Mouse (Mus musculus) stomach, postnatal 0 days (tissue): Measurements from ENCODE around the gene Pank3. TPM values are rescaled to one million over a fixed set of nuclear protein-coding genes. Genes with fewer than 3 reads are reported as not detected.

ENCODE experiments used
- ATAC-seq: fragments of 200-750 bp; cut with Nextera tagmentation; 2 replicates; pipeline ENCODE4 v1.8.0; 2017; ENCODE audit not compliant: low FRiP score, low TSS enrichment
- DNase-seq: peaks from one replicate; pipeline ENCODE4 v3.0.0-alpha.2; 2016; ENCODE audit warnings: low spot score
- H3K27ac ChIP-seq: fragments of 300-500 bp; sonication (generic); replicated peaks from 2 replicates; pipeline ENCODE4 v1.5.1; 2014; ENCODE audit warnings: mild to moderate bottlenecking, control low read depth
- H3K27me3 ChIP-seq: fragments of 300-500 bp; sonication (generic); 2 replicates; pipeline ENCODE4 v1.6.1; 2014; ENCODE audit warnings: low read length; ENCODE audit not compliant: control insufficient read depth, insufficient read depth
- H3K36me3 ChIP-seq: fragments of 300-500 bp; sonication (generic); 2 replicates; pipeline ENCODE4 v1.6.1; 2014; ENCODE audit warnings: low read length, mixed read lengths; ENCODE audit not compliant: control insufficient read depth, insufficient read depth
- H3K4me1 ChIP-seq: fragments of 300-500 bp; sonication (generic); replicated peaks from 2 replicates; pipeline ENCODE4 v1.6.1; 2014; ENCODE audit warnings: antibody characterized with exemption; ENCODE audit not compliant: control insufficient read depth, insufficient read depth
- H3K4me2 ChIP-seq: fragments of 300-500 bp; sonication (generic); replicated peaks from 2 replicates; pipeline ENCODE4 v1.6.1; 2014; ENCODE audit warnings: low read depth, mild to moderate bottlenecking, control low read depth, moderate library complexity
- H3K4me3 ChIP-seq: fragments of 300-500 bp; sonication (generic); 2 replicates; pipeline ENCODE4 v1.5.1; 2014; ENCODE audit warnings: low read depth, low read length, control low read depth
- H3K9ac ChIP-seq: fragments of 300-500 bp; sonication (generic); 2 replicates; pipeline ENCODE4 v1.6.1; 2014; ENCODE audit warnings: mild to moderate bottlenecking, low read length, control low read depth, mixed read lengths
- H3K9me3 ChIP-seq: fragments of 300-500 bp; sonication (generic); 2 replicates; pipeline ENCODE4 v1.6.1; 2016; ENCODE audit warnings: low read length; ENCODE audit not compliant: control insufficient read depth
- CTCF ChIP-seq: IDR thresholded peaks from 2 replicates; pipeline ENCODE4 v1.5.1; 2016; ENCODE audit warnings: antibody characterized with exemption, low read depth, mild to moderate bottlenecking, moderate library complexity
- EP300 ChIP-seq: optimal IDR thresholded peaks from 2 replicates; pipeline ENCODE3; 2016; ENCODE audit warnings: antibody characterized with exemption
- WGBS: fragments of 180-500 bp; shearing (Covaris S2); extraction: QIAGEN DNeasy Blood & Tissue Kit; methylation state at CpG from one replicate; pipeline ENCODE4 v1.1.7; 2014; 5-methylcytosine and 5-hydroxymethylcytosine counted together
- polyA plus RNA-seq: library from polyadenylated mRNA; unstranded; fragments of >200 nt; fragmentation: Nextera tagmentation; extraction: Ambion mirVana; gene quantifications from 2 replicates; pipeline ENCODE4 v1.2.1, GENCODE M21; 2015

The Pank3 gene
- polyA plus RNA-seq, 1 experiment from 2014 or later = 10.4 TPM

GRCm38 (mm10) chr11:35769746-35770437, 608 bp downstream of the Pank3 start:
- peak; percentile 86 for DNase-seq
- WGBS = 0% methylated on average over 39 of the region's 41 CpGs
- TF ChIP-seq CTCF (no peak), EP300 (no peak)
- Histone ChIP-seq H3K36me3 (no peaks in the 10 kb centered on the region), H3K4me3 (peak overlapping the region; percentile 89), H3K4me2 (peak overlapping the region; percentile 62), H3K9me3 (no peaks in the 10 kb centered on the region), H3K27ac (peak overlapping the region; percentile 93), H3K4me1 (no peaks in the 10 kb centered on the region), H3K9ac (peak overlapping the region; percentile 92), H3K27me3 (no peaks in the 10 kb centered on the region)
- peak; percentile 94 for ATAC-seq

GRCm38 (mm10) chr11:35770741-35771504, 1.6 kb downstream of the Pank3 start:
- peak overlapping the region; percentile 62 for H3K4me2 ChIP-seq
- no peaks in the 10 kb centered on the region for H3K4me1 ChIP-seq
- H3K4me3 ChIP-seq = peak overlapping the region; percentile 89
- WGBS = 48% methylated on average over 9 of the region's 9 CpGs
- H3K9me3 ChIP-seq = no peaks in the 10 kb centered on the region
- no peaks in the 10 kb centered on the region for H3K36me3 ChIP-seq
- H3K27me3 ChIP-seq = no peaks in the 10 kb centered on the region
- TF ChIP-seq EP300 (no peak), CTCF (no peak)
- no peak overlapping the region for H3K9ac ChIP-seq
- DNase-seq (no peak), ATAC-seq (no peak)
- H3K27ac ChIP-seq = no peak overlapping the region

- Histone ChIP-seq H3K4me1 (no peaks in the 10 kb centered on the region), H3K9me3 (no peaks in the 10 kb centered on the region), H3K27ac (no peak overlapping the region), H3K4me3 (no peak overlapping the region), H3K27me3 (no peaks in the 10 kb centered on the region), H3K36me3 (peaks cover 8% of the 10 kb centered on the region), H3K9ac (no peak overlapping the region), H3K4me2 (no peak overlapping the region)
- ATAC-seq (no peak), DNase-seq (no peak)
- 92% methylated on average over 3 of the region's 3 CpGs for WGBS
- no peak for TF ChIP-seq CTCF
- TF ChIP-seq EP300 = no peak
These were observed 6.3 kb downstream of the Pank3 start for GRCm38 (mm10) chr11:35775606-35776005.

- no peak overlapping the region for H3K4me3 ChIP-seq
- peaks cover 8% of the 10 kb centered on the region for H3K36me3 ChIP-seq
- ATAC-seq (peak; percentile 12; the same call in 1 of the 2 replicates), DNase-seq (no peak)
- no peaks in the 10 kb centered on the region for H3K27me3 ChIP-seq
- WGBS = 83% methylated on average over 3 of the region's 3 CpGs
- TF ChIP-seq CTCF (no peak), EP300 (no peak)
- H3K9ac ChIP-seq = no peak overlapping the region
- no peak overlapping the region for H3K4me2 ChIP-seq
- H3K4me1 ChIP-seq = no peaks in the 10 kb centered on the region
- no peak overlapping the region for H3K27ac ChIP-seq
- no peaks in the 10 kb centered on the region for H3K9me3 ChIP-seq
These were observed 7.2 kb downstream of the Pank3 start for GRCm38 (mm10) chr11:35776452-35776851.

GRCm38 (mm10) chr11:35780336-35780735, 11.1 kb downstream of the Pank3 start:
- WGBS = 73% methylated on average over 3 of the region's 3 CpGs
- no peak overlapping the region for H3K4me2 ChIP-seq
- H3K27ac ChIP-seq = no peak overlapping the region
- DNase-seq (no peak), ATAC-seq (no peak)
- H3K27me3 ChIP-seq = no peaks in the 10 kb centered on the region
- TF ChIP-seq EP300 (no peak), CTCF (no peak)
- H3K4me3 ChIP-seq = no peak overlapping the region
- no peaks in the 10 kb centered on the region for H3K9me3 ChIP-seq
- H3K4me1 ChIP-seq = no peaks in the 10 kb centered on the region
- H3K36me3 ChIP-seq = peaks cover 27% of the 10 kb centered on the region
- H3K9ac ChIP-seq = no peak overlapping the region

GRCm38 (mm10) chr11:35782444-35782843, 13.2 kb downstream of the Pank3 start:
- H3K36me3 ChIP-seq = peaks cover 27% of the 10 kb centered on the region
- H3K27ac ChIP-seq = no peak overlapping the region
- no peaks in the 10 kb centered on the region for H3K27me3 ChIP-seq
- no peak for ATAC-seq
- H3K9me3 ChIP-seq = no peaks in the 10 kb centered on the region
- WGBS = 99% methylated on average over 3 of the region's 3 CpGs
- TF ChIP-seq EP300 = no peak
- no peak for TF ChIP-seq CTCF
- no peaks in the 10 kb centered on the region for H3K4me1 ChIP-seq
- no peak overlapping the region for H3K4me2 ChIP-seq
- no peak for DNase-seq
- no peak overlapping the region for H3K4me3 ChIP-seq
- no peak overlapping the region for H3K9ac ChIP-seq
